Mouse (Mus musculus): ENCODE measurements around the gene Lpcat3.

GRCm38 (mm10) chr6:124688151-124688758, 25.4 kb downstream of the Lpcat3 start:
- TF ChIP-seq CTCF (IDR thresholded peaks at IDR 0.05; ENCODE audit: low read depth, low read length) = no peak
- TF ChIP-seq TAL1 (conservative IDR thresholded peaks at IDR 0.05; ENCODE audit: low read depth, low read length) = no peak
- no peak for TF ChIP-seq GATA1 (IDR thresholded peaks at IDR 0.05; ENCODE audit: borderline replicate concordance, low read length)
- TF ChIP-seq GATA2 (IDR thresholded peaks at IDR 0.05; ENCODE audit: borderline replicate concordance, low read depth, low read length) = no peak
- no peak for TF ChIP-seq POLR2AphosphoS5 (IDR thresholded peaks at IDR 0.05; ENCODE audit: insufficient replicate concordance, low read depth, low read length)
